7 mouse cellular contexts compared by ENCODE assay signal in the genomic region with DNA sequence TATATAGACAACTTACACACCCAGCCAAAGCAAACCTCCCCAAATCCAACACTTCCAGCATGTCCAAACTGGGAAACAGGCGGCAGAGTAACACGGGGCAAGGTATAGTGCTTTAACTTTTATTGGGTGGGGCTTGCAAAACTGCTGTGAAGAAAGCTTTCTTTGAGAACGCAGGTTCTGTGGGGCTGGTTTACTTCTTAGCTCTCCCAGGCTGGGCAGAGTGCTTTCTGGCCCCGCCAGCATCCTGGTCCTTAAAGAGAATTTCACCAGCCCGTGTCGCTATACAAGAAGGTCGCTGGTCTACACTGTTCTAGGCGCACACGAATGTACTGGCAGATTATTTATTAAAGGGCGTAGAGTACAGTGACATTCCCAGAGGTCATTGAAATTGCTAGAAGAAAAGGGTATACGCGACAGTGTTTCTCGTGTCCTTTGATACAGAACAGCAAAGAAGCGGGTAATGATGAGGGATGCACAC.
DNase-seq lines count a peak whose midpoint lies in the region; TF ChIP-seq lines count a peak whose summit lies in the region.

No protein-coding gene starts in this region.

- peak overlapping the region; percentile 96 for H3K27ac ChIP-seq in left cerebral cortex, adult 2 months
- H3K27ac ChIP-seq in forebrain, embryonic 10.5 days, result peak overlapping the region; percentile 100
- no peak overlapping the region for H3K27ac ChIP-seq in limb, embryonic 10.5 days
- H3K27ac ChIP-seq in olfactory bulb, adult 2 months (ENCODE audit: insufficient read depth, low read depth, low read length), result peak overlapping the region; percentile 99

- H3K36me3 ChIP-seq in forebrain, embryonic 10.5 days (replicated peaks), result no peaks in the 10 kb centered on the region
- H3K36me3 ChIP-seq in limb, embryonic 10.5 days, result no peaks in the 10 kb centered on the region

- H3K9me3 ChIP-seq in forebrain, embryonic 10.5 days, result no peaks in the 10 kb centered on the region
- H3K9me3 ChIP-seq in limb, embryonic 10.5 days (replicated peaks), result no peaks in the 10 kb centered on the region

- TF ChIP-seq CTCF in left cerebral cortex, adult 2 months (IDR thresholded peaks at IDR 0.05), result no peak
- TF ChIP-seq CTCF in olfactory bulb, adult 2 months (IDR thresholded peaks at IDR 0.05; ENCODE audit: insufficient read depth, low read depth, low read length), result no peak

- no peak; the same call in 1 of the 2 replicates for TF ChIP-seq POLR2A in olfactory bulb, adult 2 months (IDR thresholded peaks at IDR 0.05; ENCODE audit: insufficient read depth, low read depth, low read length)

- H3K4me1 ChIP-seq in forebrain, embryonic 10.5 days, result peaks cover 36% of the 10 kb centered on the region
- peaks cover 9% of the 10 kb centered on the region; the same call in 1 of the 2 replicates for H3K4me1 ChIP-seq in limb, embryonic 10.5 days
- H3K4me1 ChIP-seq in olfactory bulb, adult 2 months (ENCODE audit: control insufficient read depth, insufficient read depth, low read length), result peaks cover 4% of the 10 kb centered on the region; the same call in 1 of the 2 replicates

- H3K4me3 ChIP-seq in left cerebral cortex, adult 2 months, result peak overlapping the region; percentile 83
- H3K4me3 ChIP-seq in forebrain, embryonic 10.5 days, result peak overlapping the region; percentile 84
- H3K4me3 ChIP-seq in limb, embryonic 10.5 days, result peak overlapping the region; percentile 34
- peak overlapping the region; percentile 83 for H3K4me3 ChIP-seq in olfactory bulb, adult 2 months (ENCODE audit: insufficient read depth, low read depth, low read length)

- peaks cover 100% of the 10 kb centered on the region for H3K27me3 ChIP-seq in forebrain, embryonic 10.5 days (ENCODE audit: poor library complexity, severe bottlenecking)
- H3K27me3 ChIP-seq in limb, embryonic 10.5 days (ENCODE audit: low read depth, poor library complexity, severe bottlenecking), result peaks cover 96% of the 10 kb centered on the region

- no peak for DNase-seq in left cerebral cortex, adult 2 months (ENCODE audit: extremely low spot score in 1 of 2, low spot score in 2 of 2)
- no peak for DNase-seq in left cerebral cortex, adult 11 months (ENCODE audit: low spot score)
- no peak for DNase-seq in forebrain, embryonic 10.5 days (ENCODE audit: extremely low spot score, low spot score)
- DNase-seq in limb, embryonic 10.5 days (ENCODE audit: low spot score), result no peak
- DNase-seq in spleen, postnatal 10 days (ENCODE audit: low spot score in 2 of 2), result no peak
- no peak for DNase-seq in yolk sac, embryonic 10.5 days (ENCODE audit: low spot score)

- intact Hi-C loops in left cerebral cortex, adult 2 months (cut with DNase I), result loop anchor here (1.0 to 10.0 kb wide), 5 partner anchors 55 to 1933 kb away; a partner anchor contains a TSS

- 2% methylated on average over 14 of the region's 14 CpGs for WGBS in forebrain, embryonic 10.5 days
- WGBS in limb, embryonic 10.5 days, result 5% methylated on average over 14 of the region's 14 CpGs
- WGBS in olfactory bulb, adult 2 months, result 2% methylated on average over 14 of the region's 14 CpGs

Comparison
In these comparisons a context has a peak if more than half of its experiments do, and no peak if none do; other contexts are left out.
1. H3K4me3 ChIP-seq: peak in every context shown above with its lines; median percentile 84 in forebrain, embryonic 10.5 days; 83 in left cerebral cortex, adult 2 months; 83 in olfactory bulb, adult 2 months; 34 in limb, embryonic 10.5 days.